Mouse (Mus musculus) CH12.LX (cell line): ENCODE measurements at regions not wholly inside any gene's neighbourhood (a gene's known extent, or its start where the extent isn't known, plus 50 kb on each side); places are given as distances from the start of the nearest gene placed in this dataset.

ENCODE experiments used
- DNase-seq: peaks from one replicate; pipeline ENCODE4 v3.0.0-alpha.2; 2013; ENCODE audit errors: extremely low read depth
- H3K27ac ChIP-seq: 2 replicates; pipeline ENCODE4 v1.5.1; 2012; ENCODE audit warnings: low read depth, mild to moderate bottlenecking, control low read depth, moderate library complexity; ENCODE audit not compliant: insufficient read depth
- H3K27me3 ChIP-seq: replicated peaks from 2 replicates; pipeline ENCODE3; 2012; ENCODE audit warnings: inconsistent platforms
- H3K36me3 ChIP-seq, 2 experiments: replicated peaks in 1 of 2; 2 replicates each; pipeline versions ENCODE3 to v1.6.1; 2012; ENCODE audit warnings: inconsistent platforms in 1 of 2, low read length in 1 of 2, mild to moderate bottlenecking in 1 of 2, mixed read lengths in 1 of 2, moderate library complexity in 1 of 2; ENCODE audit not compliant: control insufficient read depth in 1 of 2, insufficient read depth in 1 of 2
- H3K4me1 ChIP-seq, 2 experiments: 2 replicates each; pipeline ENCODE4 v1.6.1; 2012; ENCODE audit warnings: inconsistent platforms in 1 of 2, moderate library complexity in 1 of 2; ENCODE audit not compliant: insufficient read depth in 2 of 2, control insufficient read depth in 1 of 2
- H3K4me2 ChIP-seq: 2 replicates; pipeline ENCODE4 v1.6.1; 2012; ENCODE audit warnings: low read depth, mild to moderate bottlenecking, control low read depth; ENCODE audit not compliant: poor library complexity, insufficient read depth, severe bottlenecking
- H3K4me3 ChIP-seq, 3 experiments: fragments of 150-350 bp in 1 of 3; sonication (generic) in 1 of 3; replicated peaks in 1 of 3; 2 replicates each; pipeline versions ENCODE3 to v1.5.1; 2011 to 2012; ENCODE audit warnings: low read depth in 2 of 3, low read length in 2 of 3, mild to moderate bottlenecking in 2 of 3, moderate library complexity in 2 of 3, control low read depth in 1 of 3, improper control_type of control experiment in 1 of 3, inconsistent platforms in 1 of 3, mixed read lengths in 1 of 3; ENCODE audit not compliant: poor library complexity in 1 of 3
- H3K79me2 ChIP-seq: replicated peaks from 2 replicates; pipeline ENCODE4 v1.6.1; 2012; ENCODE audit warnings: mild to moderate bottlenecking, moderate library complexity; ENCODE audit not compliant: control insufficient read depth, poor library complexity, insufficient read depth, severe bottlenecking; ENCODE audit errors: extremely low read depth
- H3K9ac ChIP-seq: 2 replicates; pipeline ENCODE4 v1.6.1; 2012; ENCODE audit warnings: low read depth, mild to moderate bottlenecking, control low read depth, moderate library complexity; ENCODE audit not compliant: insufficient read depth
- H3K9me3 ChIP-seq: replicated peaks from 2 replicates; pipeline ENCODE3; 2012; ENCODE audit warnings: low read length, inconsistent platforms, mixed read lengths
- BHLHE40 ChIP-seq: IDR thresholded peaks from 2 replicates; pipeline ENCODE4 v1.6.1; 2011; ENCODE audit warnings: mild to moderate bottlenecking, low read depth, low read length, improper control_type of control experiment
- CHD1 ChIP-seq: IDR thresholded peaks from 2 replicates; pipeline ENCODE4 v1.6.1; 2012; ENCODE audit warnings: low read depth, low read length, improper control_type of control experiment, inconsistent platforms
- CHD2 ChIP-seq: IDR thresholded peaks from 2 replicates; pipeline ENCODE4 v1.6.1; 2011; ENCODE audit warnings: low read length, improper control_type of control experiment
- CTCF ChIP-seq, 2 experiments: IDR thresholded peaks in 1 of 2; conservative IDR thresholded peaks in 1 of 2; 2 replicates each; pipeline ENCODE4 v1.5.1; 2011 to 2012; ENCODE audit warnings: low read depth in 2 of 2, low read length in 2 of 2, improper control_type of control experiment in 1 of 2, inconsistent platforms in 1 of 2, mild to moderate bottlenecking in 1 of 2, moderate library complexity in 1 of 2
- E2F4 ChIP-seq: IDR thresholded peaks from 2 replicates; pipeline ENCODE4 v1.6.1; 2011; ENCODE audit warnings: low read depth, low read length, improper control_type of control experiment; ENCODE audit not compliant: insufficient replicate concordance
- ELF1 ChIP-seq: IDR thresholded peaks from 2 replicates; pipeline ENCODE4 v1.6.1; 2014; ENCODE audit warnings: low read depth, mild to moderate bottlenecking, inconsistent platforms, low read length, improper control_type of control experiment
- GABPA ChIP-seq: IDR thresholded peaks from 2 replicates; pipeline ENCODE4 v1.6.1; 2012; ENCODE audit warnings: low read depth, low read length, improper control_type of control experiment, inconsistent platforms; ENCODE audit not compliant: insufficient replicate concordance
- JUN ChIP-seq: IDR thresholded peaks from 2 replicates; pipeline ENCODE4 v1.6.1; 2011; ENCODE audit warnings: low read depth, mild to moderate bottlenecking, low read length, improper control_type of control experiment, moderate library complexity; ENCODE audit not compliant: insufficient read depth
- KAT2A ChIP-seq: IDR thresholded peaks from 2 replicates; pipeline ENCODE4 v1.6.1; 2012; ENCODE audit warnings: low read length, improper control_type of control experiment, inconsistent platforms; ENCODE audit not compliant: insufficient replicate concordance
- MAFK ChIP-seq: IDR thresholded peaks from 2 replicates; pipeline ENCODE4 v1.6.1; 2011; ENCODE audit warnings: low read length, improper control_type of control experiment; ENCODE audit not compliant: insufficient replicate concordance
- MAX ChIP-seq: IDR thresholded peaks from 2 replicates; pipeline ENCODE4 v1.6.1; 2011; ENCODE audit warnings: low read length, improper control_type of control experiment
- MEF2A ChIP-seq: IDR thresholded peaks from 2 replicates; pipeline ENCODE4 v1.6.1; 2014; ENCODE audit warnings: low read depth, mild to moderate bottlenecking, inconsistent platforms, low read length, improper control_type of control experiment, borderline replicate concordance
- MXI1 ChIP-seq: IDR thresholded peaks from 2 replicates; pipeline ENCODE4 v1.6.1; 2011; ENCODE audit warnings: mild to moderate bottlenecking, low read depth, low read length, improper control_type of control experiment
- MYC ChIP-seq: IDR thresholded peaks from 2 replicates; pipeline ENCODE4 v1.6.1; 2011; ENCODE audit warnings: low read depth, mild to moderate bottlenecking, improper control_type of control experiment, low read length
- NRF1 ChIP-seq: IDR thresholded peaks from 2 replicates; pipeline ENCODE4 v1.6.1; 2014; ENCODE audit warnings: low read depth, mild to moderate bottlenecking, inconsistent platforms, low read length, improper control_type of control experiment, moderate library complexity
- PAX5 ChIP-seq: IDR thresholded peaks from 2 replicates; pipeline ENCODE4 v1.6.1; 2012; ENCODE audit warnings: low read length, inconsistent platforms, mixed read lengths
- POLR2AphosphoS2 ChIP-seq: IDR thresholded peaks from 2 replicates; pipeline ENCODE4 v1.6.1; 2011; ENCODE audit warnings: low read depth, low read length, improper control_type of control experiment
- SIN3A ChIP-seq: IDR thresholded peaks from 2 replicates; pipeline ENCODE4 v1.6.1; 2012; ENCODE audit warnings: low read length, improper control_type of control experiment, inconsistent platforms
- SMC3 ChIP-seq: IDR thresholded peaks from 2 replicates; pipeline ENCODE4 v1.6.1; 2011; ENCODE audit warnings: low read depth, low read length, improper control_type of control experiment
- TBP ChIP-seq: conservative IDR thresholded peaks from 2 replicates; pipeline ENCODE4 v1.6.1; 2011; ENCODE audit warnings: low read depth, low read length, improper control_type of control experiment
- ZC3H11A ChIP-seq: IDR thresholded peaks from 2 replicates; pipeline ENCODE4 v1.6.1; 2012; ENCODE audit warnings: low read depth, mild to moderate bottlenecking, inconsistent platforms, low read length, improper control_type of control experiment
- ZKSCAN1 ChIP-seq: IDR thresholded peaks from 2 replicates; pipeline ENCODE4 v1.6.1; 2012; ENCODE audit warnings: low read depth, inconsistent platforms, low read length, improper control_type of control experiment, borderline replicate concordance
- ZNF384 ChIP-seq: IDR thresholded peaks from 2 replicates; pipeline ENCODE4 v1.6.1; 2012; ENCODE audit warnings: low read depth, low read length, improper control_type of control experiment, inconsistent platforms
- dilution Hi-C: fragments of 300-500 bp; cut with MboI; formaldehyde crosslinking; loops from 2 replicates; pipeline ENCODE4 v1.14.3; 2020; ENCODE audit warnings: low sequenced_read_pairs; ENCODE audit not compliant: extremely low pct_unique_long_range_greater_than_20kb, extremely low pct_ligation_motif_present
- in situ Hi-C: fragments of 300-500 bp; cut with MboI; formaldehyde crosslinking; loops from 3 replicates; pipeline ENCODE4 v1.14.3; 2019; ENCODE audit warnings: low sequenced_read_pairs, low pct_ligation_motif_present, low pct_unique_long_range_greater_than_20kb, mixed read lengths

DNA sequence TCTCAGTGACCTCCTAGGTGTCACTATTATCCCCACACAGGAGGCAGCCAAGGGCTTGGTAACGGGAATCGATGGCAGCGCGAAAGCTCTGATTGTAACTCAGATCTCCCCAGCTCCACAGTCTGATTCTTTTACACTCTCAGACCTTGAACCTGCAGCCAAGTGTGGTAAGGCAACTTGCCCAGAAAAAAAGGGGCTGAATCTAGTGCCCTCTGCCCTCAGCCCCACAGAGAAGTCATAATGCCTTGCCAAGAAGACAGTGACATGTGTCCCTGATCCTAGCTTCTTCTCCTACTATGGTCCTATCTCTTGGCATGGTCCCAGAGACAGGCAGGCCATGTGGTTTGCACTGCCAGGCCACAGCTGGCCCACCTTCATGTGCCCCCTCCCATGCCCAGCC is 68.6 kb upstream of the Pja1 start:
- H3K27ac ChIP-seq = no peak overlapping the region
- no peak overlapping the region for H3K9ac ChIP-seq
- H3K4me3 ChIP-seq = no peak overlapping the region
- H3K9me3 ChIP-seq = no peaks in the 10 kb centered on the region
- H3K36me3 ChIP-seq = no peaks in the 10 kb centered on the region
- dilution Hi-C loops = no loop called here
- no peaks in the 10 kb centered on the region; a peak in 1 of 4 replicates for H3K4me1 ChIP-seq
- no peak overlapping the region for H3K4me2 ChIP-seq
- no peak for DNase-seq
- in situ Hi-C loops = no loop called here
- H3K79me2 ChIP-seq = no peaks in the 10 kb centered on the region
- no peak for TF ChIP-seq MAX
- TF ChIP-seq CHD2 = no peak
- TF ChIP-seq MXI1 = no peak
- no peak for TF ChIP-seq E2F4
- no peak for TF ChIP-seq PAX5
- TF ChIP-seq KAT2A = no peak
- H3K27me3 ChIP-seq = no peaks in the 10 kb centered on the region

GRCm38 (mm10) chrX:99537814-99538213 is 66.7 kb upstream of the Pja1 start:
- dilution Hi-C loops = no loop called here
- Histone ChIP-seq H3K79me2 (no peaks in the 10 kb centered on the region), H3K4me1 (no peaks in the 10 kb centered on the region; a peak in 1 of 4 replicates), H3K4me3 (no peak overlapping the region), H3K27ac (no peak overlapping the region), H3K4me2 (no peak overlapping the region), H3K9me3 (no peaks in the 10 kb centered on the region), H3K9ac (no peak overlapping the region), H3K36me3 (no peaks in the 10 kb centered on the region), H3K27me3 (no peaks in the 10 kb centered on the region)
- in situ Hi-C loops = no loop called here
- no peak for DNase-seq
- TF ChIP-seq MYC = no peak
- no peak for TF ChIP-seq ZNF384
- TF ChIP-seq PAX5 = no peak
- no peak for TF ChIP-seq MEF2A
- TF ChIP-seq SIN3A = no peak
- no peak for TF ChIP-seq ZC3H11A
- no peak for TF ChIP-seq ELF1
- no peak for TF ChIP-seq MAFK
- no peak for TF ChIP-seq NRF1
- TF ChIP-seq MAX = no peak
- TF ChIP-seq SMC3 = no peak
- no peak for TF ChIP-seq GABPA
- no peak for TF ChIP-seq CHD1
- no peak for TF ChIP-seq BHLHE40
- TF ChIP-seq TBP = no peak
- no peak for TF ChIP-seq KAT2A
- TF ChIP-seq CTCF (conservative IDR thresholded peaks at IDR 0.05 in 1 of 2, IDR thresholded peaks at IDR 0.05 in 1 of 2; ENCODE audit: low read depth in 2 of 2, low read length in 2 of 2) = no peak
- TF ChIP-seq POLR2AphosphoS2 = no peak
- TF ChIP-seq JUN = no peak
- no peak for TF ChIP-seq ZKSCAN1
